Mouse (Mus musculus) c-Kit-negative CD71-positive TER-119-positive erythroid progenitor cells, embryonic 14.5 days (primary cell): ENCODE results near the gene Fbxo6.
A peak's percentile ranks its signal among the peaks of the same experiment; 100 is the strongest.

Source experiments
- DNase-seq: peaks from one replicate; pipeline ENCODE4 v3.0.0-alpha.2; 2013; ENCODE audit warnings: low read depth, low spot score

Gene Fbxo6

DNA sequence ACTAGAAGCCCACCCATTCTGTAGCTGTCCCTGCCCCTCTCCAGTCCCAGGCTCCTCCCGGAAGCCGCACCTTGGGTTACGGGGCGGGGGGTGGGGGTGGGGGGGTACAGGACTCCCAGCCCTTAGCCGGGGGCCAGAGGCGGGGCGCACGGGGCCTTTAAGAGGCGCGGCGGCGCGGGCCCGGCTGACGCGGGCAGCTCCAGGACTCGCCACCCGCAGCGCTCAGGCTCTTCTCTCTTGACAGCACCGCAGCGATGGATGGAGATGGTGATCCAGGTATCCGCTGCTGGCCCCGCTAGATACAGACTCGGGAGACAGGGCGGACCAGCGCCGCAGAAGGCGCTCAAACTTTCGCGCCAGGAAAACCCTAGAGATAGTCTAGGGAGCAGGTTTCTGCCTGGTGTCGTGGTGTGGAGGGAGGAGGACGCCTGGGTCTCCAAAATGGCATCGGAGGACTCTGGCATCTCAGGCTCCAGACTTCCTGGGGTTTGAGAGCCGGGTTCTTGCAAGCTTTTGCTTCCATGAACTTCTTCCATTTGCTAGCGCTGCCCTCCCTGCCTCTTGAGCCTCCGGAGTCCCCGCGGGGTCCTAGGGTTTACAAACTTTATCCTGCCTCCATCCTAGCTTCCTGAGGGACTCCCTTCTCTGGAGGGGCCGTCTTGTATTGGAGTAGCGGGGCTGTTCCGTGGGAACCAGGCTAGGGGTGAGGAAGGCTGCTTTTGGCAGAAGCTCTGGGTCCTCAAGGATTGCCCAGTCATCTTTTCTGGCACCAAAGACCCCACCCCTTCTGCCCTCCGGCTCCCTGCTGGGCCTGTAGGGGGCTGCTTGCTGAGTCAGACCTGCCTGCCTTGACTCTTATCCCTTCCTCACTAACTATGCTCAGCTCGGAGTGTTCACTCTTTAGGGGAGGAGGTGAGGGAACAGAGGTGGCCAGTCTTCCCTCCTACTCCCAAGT lies 8.8 kb upstream of the Fbxo6 start, which contains the start of the genes Fbxo44 and Fbxo2:
Gene Fbxo44 (minus strand): TSS at position 47 of the 955 bp plus-strand sequence.
Gene Fbxo2 (plus strand): TSS at position 186 of the 955 bp plus-strand sequence.
- DNase-seq = no peak

DNA sequence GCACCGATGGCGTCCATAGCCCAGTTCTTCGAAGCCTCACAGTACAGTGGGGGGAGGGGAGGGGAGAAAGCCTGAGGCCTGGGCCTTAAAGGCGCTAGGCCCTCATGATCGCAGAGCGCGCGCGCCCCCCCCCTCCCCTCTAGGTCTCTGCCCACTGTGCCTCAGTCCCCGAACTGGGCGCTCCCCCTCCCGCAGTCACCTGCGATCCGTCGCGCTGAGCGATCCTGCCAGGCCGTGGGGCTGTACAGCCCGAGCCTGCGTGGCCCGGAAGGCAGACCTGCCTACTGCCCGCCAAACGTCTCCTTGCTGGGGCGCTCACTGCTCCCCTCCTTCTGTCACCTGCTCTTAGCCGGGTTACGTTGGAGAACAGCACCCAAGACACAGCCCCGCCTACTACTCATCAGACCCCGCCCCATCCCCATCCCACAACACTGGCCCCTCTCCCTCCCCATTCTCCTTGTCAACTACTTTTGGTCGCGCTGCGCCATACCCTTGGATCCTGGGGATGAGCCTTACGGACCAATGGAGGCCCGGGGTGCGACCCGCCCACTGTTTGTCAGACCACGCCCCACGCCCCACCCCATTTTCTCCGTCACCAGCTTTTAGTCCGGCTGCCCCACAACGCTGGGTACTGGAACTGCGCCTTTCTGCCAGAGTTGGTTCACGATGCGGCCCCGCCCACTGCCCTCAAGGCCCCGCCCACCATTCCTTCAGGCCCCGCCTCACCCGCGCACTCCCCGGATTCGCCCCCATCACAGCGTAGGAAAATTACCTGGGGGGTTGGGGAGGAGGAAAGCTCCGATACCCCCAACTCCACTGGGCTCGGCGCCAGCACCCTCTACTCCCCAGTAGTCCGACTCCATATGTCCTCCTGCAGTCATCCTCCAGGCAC lies 7.8 kb upstream of the Fbxo6 start:
- DNase-seq = peak; percentile 45

DNA sequence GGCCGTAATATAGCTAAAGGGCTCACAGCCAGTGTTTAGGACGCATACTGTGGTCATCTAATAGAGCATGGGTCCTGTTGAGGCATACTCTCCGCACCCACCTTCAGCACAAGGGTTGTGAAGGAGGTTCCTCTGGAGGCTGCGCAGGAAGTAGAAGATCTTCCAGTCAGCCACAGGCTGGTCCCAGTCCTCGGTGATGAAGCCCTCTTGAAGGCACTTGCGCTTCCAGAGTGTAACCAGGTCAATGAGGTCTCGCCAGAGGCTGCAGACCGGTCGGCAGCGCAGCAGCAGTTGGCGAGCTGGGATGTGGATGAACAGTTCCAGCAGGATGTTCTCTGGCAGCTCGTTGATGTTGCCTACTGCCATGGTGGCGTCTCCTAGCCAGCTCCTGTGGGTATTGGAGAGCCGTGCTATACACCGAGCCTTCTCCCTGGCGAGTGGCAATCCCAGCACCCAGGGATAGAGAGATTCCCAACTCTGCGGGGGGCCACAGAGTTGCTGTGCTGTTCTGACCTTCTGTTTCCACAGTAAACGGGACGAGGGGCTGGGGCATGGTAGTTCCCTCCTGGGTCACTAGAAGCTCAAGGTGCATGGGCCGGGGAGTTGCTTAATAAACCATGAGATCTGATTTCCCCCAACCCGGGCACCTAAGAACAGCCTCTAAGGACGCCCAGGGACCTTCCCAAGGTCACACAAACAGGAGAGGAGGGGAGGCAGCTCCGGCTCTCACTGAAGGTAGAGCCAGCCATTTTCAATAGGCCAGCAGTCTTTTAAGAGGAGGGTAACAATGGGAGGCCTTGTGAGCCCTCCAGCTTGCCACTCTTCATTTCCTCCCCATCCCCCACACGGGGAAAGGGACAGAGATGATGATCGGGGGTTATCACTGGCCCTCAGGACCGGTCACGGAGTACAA lies 6.8 kb upstream of the Fbxo6 start:
- no peak for DNase-seq

DNA sequence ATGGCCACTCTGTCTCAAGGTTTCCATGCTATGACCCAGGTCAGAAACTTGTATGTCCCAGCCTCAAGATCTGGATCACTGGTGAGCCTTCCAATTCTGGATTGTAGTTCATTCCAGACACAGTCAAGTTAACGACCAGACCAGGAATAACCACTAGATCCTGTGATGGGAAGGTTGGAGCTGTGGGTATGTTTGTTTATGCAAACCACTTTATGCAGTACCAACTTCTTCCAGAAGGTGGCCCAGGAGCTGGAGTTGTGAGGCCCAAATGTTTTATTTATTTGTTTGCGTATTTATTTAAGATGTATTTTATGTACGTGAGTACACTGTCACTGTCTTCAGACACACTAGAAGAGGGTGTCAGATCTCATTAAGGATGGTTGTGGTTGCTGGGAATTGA lies 3.0 kb upstream of the Fbxo6 start:
- no peak for DNase-seq

DNA sequence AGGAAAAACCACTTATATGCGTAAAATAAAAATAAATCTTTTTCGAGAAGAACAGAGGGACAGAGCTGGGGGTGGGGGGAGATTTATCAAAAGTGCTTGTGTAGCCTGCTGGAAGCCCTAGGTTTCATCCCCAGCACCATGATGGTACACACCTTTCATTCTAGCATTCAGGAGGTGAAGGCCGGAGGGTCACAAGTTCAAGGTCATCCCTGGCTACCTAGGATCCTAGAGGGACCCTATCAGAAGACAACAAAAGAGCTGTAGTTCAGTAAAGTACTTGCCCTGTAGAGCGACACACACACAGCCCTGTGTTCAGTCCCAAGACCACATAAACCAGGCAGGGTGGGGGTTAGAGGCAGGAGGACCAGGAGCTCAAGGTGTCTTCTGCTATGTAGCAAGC lies 2.1 kb upstream of the Fbxo6 start:
- DNase-seq = no peak

DNA sequence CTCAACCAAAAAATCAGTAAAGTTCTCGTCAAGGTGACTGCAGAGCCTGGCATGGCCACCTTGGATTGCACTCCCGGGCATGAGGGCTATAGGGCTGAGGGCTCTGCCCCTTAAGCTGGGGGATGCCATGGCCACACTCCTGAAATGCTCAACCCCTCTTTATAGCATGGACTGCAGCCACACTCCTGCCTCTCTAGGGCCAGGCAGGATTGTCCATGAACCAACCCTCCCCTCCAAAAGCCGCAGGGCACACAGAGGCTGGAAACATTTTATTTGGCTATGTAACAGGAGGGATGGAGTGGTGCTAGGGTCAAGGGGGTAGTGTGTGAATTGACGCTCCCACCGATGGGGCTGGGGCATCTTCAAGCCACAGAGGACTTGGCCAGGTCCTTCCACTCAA lies 607 bp upstream of the Fbxo6 start:
- DNase-seq = no peak

DNA sequence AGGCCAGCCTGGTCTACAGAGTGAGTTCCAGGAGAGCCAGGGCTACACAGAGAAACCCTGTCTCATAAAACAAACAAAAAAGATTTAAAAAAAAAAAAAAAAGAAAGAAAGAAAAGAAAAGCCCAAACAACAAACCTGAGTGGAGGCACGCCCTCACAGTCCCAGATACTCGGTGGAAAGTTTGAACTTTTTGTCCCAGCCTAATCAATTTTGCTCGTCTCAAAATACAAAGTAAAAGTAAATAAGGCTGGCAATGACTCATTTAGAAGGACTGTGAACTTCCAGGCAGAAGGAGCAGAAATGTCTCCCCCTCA lies 1.0 kb downstream of the Fbxo6 start:
- no peak for DNase-seq

DNA sequence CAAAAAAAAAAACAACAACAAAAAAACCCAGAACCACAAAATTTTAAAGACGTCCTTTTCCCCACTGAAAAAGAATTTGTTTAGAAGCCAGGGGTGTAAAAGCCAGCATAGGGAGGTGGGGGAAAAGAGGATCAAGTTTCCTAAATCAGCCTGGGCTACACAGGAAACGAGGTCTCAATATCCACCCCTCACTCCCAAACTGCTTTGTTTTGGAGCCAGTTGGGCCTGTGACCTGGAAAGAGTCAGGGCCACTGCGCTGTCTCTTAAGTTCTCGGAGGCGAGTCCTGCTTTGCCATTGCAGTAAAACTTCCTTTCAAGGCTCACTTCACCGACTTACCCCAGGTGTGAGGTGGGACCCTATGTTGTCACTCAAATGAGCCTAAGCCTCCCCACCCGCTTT lies 1.7 kb downstream of the Fbxo6 start:
- DNase-seq = no peak

DNA sequence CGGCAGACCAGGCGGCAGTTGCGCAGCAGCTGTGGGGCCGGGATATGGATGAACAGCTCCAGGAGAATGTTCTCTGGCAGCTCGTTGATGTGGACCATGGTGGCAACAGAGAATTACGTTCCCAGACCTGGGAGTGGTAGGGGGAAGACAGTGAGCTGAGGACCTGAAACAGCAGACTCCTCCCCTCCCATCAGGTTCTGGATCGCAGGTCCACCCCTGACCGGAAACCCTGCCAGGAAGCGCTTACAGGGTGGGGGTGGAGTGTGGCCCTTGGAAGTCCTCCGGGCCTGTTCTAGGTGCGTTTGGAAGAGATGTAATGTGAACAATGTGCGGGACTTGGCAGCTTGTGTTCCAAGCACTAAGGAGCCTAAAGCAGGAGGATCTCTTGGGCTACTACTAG lies 2.4 kb downstream of the Fbxo6 start:
- no peak for DNase-seq

DNA sequence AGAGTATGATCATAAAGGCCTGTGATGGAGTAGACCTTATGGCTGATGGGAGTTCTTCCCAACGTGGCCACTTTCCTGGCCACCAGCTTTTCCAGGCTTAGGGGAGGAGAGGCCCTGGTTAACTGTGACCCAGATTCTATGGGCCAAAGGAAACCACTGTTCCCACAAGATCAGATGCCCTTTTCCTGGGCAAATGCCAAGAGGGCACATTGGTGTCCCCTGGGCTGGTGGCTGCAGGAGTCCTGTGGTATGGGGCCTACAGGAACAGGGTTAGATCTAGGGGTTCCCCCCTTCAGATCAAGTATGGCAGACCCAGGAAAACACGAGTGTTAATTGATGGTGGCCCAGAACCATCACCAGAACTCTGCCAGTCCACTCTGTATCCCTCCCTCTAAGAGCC lies 4.2 kb downstream of the Fbxo6 start:
- DNase-seq = no peak

DNA sequence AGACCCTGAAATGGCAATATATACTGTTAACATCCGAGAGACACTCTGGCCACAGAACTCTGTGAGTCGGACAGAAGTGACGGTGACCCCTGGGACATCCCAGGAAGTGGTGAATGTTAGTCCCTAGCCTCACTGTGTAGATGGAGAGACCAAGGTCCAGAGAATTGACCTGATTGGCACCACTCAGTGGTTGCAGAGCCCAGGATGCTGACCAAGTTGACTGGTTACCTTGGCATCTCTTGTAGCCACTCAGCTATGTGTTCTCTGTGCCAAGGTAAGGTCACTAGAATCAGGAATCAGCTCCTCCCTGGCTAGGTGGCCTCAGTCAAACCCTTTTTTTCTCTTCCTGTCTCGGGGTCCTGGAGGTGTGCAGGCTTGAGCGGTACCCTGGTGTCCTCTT lies 8.2 kb downstream of the Fbxo6 start:
- DNase-seq = no peak

DNA sequence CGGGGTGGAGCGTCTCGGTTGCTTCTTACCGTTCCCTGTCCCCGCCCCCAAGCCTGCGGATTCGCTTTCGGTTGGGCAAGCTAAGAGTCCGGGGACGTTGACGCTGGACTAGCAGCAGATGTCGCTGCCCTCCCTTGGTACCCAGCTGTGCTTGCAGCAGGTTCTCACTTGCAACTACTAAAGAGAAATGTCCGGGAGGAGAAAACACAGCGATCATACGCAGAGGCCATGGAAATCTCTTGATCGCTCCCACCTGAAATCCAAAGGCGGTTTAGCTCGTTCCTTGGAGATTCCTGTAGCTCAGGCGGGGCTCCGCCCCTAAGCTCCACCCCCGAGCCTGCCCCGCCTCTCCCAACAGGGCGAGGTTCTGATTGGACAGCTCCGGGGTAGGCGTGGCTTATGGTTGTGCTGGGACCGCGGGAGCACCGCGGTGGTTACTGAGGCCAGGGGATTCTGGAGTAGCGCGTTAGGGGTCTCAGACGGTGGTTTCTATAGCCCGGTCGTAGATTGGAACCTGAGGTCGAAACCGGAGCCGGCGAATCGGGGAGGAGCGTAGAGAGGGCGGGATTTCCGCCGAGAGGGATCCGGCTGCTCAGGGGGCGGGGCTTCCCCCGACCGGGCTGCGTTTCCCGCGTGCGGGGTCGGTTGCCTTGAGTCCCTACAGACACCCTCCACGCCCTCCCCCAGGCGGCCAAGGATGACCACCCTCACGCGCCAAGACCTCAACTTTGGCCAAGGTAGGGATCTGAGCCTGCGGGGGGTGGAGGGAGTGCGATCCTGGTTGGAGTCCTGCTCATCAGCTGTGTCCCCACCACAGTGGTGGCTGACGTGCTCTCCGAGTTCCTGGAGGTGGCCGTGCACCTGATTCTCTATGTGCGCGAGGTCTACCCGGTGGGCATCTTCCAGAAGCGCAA lies 11.6 kb downstream of the Fbxo6 start:
- DNase-seq = peak; percentile 90

DNA sequence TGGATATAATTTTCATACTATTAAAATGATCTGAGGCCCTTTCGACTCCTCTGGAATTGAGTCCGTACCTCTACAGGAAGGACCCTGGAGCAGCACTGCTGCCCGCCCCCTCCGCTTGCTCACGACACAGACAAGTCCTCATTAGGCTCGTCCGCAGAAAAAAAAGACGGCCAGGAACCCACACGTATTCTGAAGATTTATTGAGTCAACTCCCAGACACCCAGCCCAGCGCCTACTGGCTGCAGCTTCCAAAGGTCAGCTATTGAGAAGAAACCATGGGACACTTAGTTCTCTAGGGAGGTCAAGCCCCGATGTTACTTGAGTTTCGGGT lies 12.2 kb downstream of the Fbxo6 start:
- no peak for DNase-seq

DNA sequence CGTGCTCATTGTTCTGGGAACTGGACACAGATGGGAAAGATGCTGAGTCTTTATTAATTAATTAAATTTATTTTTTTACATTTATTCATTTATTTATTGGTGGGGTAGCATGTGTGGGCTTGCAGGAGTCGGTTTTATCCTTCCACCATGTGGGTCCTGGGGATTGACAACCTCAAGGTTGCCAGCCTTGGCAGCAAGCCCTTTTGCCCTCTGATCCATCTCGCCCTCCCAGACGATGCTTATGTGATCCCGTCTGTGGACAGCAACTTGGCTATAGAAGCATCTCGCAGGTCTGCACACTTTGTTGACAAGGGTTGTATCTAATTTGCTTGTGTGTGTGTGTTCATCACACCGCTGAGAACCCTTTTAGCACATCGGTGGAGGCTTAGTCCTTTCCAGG lies 14.4 kb downstream of the Fbxo6 start:
- no peak for DNase-seq

DNA sequence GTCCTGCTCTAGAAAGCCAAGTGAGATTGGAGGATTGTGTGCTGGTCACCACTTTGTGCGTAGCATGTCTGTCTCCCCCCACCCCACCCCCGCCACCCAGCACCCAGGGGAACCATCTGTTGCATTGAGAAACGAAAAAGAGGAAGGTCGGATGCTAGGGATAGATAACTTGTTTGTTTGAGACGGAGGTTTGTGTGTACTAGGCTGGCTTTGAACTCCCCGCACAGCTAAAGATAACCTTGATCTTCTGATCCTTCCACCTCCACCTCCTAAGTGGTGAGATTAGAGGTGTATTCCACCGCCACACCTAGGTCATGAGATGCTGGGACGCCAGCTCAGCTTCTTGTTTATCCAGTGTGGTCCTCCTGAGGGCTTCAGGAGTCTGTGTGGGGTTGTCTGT lies 17.0 kb downstream of the Fbxo6 start:
- no peak for DNase-seq

DNA sequence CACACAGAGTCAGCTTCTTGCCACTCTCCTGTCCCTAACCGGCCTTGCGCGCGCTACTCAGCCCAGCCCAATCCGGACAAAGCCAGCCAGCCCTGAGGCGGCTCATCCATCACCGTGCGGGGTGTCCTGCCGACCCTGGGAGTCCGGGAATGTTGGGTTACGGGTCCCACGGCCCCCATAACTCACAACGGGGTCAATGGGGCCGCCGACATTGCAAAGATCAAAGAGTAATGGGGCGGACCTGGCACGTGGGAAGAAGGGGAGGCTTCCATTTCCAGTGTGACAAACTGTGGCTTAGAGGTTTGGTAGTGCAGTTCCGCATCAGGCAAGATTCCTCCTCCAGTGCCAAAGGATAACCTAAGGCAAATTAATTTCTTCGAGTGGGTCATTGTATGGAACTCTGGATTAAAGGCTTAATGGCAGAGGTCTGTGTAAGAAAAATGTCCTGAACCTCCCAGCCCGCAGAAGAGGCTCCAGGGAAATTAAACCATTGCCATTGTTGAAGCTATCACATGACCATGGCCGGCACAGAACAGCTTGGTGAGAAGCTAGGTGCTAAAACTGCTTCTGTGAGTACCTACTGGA lies 20.4 kb downstream of the Fbxo6 start:
- no peak for DNase-seq

DNA sequence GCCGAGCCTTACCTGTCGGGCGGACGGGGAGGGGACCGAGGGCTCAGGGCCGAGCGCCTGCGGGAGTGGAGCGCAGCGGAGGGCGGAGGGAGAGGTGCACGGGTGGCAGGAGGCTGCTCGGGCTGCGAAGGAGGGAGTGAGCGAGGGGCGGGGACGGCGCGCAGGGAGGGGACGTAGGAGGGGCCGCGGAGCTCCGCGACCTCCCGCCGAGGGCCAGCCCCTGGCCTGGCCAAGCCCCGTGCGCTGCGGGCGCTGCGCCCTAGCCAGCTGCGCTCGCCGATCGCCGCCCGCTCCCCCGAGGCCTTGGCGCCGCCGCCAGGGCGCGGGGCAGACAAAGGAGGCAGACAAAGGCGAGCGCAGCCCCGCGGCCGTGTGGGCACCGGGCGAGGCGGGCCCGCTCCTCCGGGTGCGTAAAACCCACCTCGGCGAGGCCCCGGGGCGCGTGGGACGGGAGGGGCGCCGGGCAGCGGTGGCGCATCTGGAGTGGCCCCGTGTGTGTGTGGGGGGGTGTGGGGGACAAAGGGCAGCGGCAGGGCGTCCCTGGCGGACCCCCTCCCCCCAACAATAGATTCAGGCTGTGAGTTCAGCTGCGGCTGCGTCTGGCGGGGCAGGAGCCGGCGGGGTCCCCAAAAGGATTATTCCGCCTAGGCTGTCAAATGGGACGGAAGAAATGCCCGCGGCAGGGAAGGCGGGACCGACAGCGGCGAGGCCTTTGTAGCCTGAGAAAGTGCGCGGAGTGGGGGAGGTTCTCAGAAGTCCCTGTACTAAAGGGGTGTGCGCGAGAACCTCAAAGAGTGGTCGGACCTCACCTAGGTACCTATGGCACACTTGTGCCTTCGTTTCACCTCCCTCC lies 21.2 kb downstream of the Fbxo6 start, which contains the start of gene Draxin:
Gene Draxin (minus strand): TSS at position 138 of the 853 bp plus-strand sequence.
- DNase-seq = no peak

DNA sequence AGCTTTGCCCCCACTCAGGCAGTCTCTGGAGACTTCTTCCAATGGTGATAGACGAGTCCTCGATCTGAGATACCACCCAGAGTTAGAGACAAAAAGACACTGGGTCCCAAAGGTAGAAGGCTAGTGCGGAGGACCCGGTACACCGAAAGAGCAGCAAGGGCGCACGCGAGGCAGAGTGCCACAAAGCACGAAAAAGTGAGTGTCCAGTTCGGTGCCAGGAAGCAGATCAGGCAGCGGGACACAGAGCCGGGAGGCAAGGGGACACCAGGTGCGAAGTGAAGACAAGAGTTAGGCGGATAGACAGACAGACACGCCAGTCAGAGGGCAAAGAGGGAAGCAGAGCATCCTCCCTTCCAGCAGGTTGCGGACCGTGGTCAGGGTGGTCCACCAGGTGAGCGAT lies 21.8 kb downstream of the Fbxo6 start, which contains the start of gene Mad2l2:
Gene Mad2l2 (plus strand): TSS at position 252 of the 400 bp plus-strand sequence.
- DNase-seq = no peak

DNA sequence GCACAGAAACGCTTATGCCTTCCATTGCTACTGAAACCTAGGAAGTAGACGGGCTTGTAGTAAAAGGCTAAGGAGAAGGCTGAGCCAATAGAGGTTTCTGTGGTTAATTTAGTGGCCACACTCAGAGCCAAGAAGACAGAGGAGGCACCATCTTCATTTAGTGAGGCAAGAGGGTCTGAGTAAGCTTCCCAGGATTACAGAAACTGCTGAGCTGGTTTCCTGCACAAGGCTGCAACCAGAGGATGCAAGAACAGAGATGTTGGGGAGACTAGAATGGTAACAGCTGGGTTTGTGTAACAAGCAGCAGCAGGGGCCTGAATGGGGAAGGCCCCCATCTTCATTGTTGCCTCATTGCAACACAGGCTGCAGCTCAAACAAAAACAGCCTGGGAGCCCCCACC lies 23.3 kb downstream of the Fbxo6 start:
- DNase-seq = no peak
